Mouse (Mus musculus) CH12.LX (cell line): ENCODE measurements around the gene Vps45. TPM values are rescaled to one million over a fixed set of nuclear protein-coding genes. Genes with fewer than 3 reads are reported as not detected.

Source experiments
- DNase-seq: peaks from one replicate; pipeline ENCODE4 v3.0.0-alpha.2; 2013; ENCODE audit errors: extremely low read depth
- H3K27ac ChIP-seq: 2 replicates; pipeline ENCODE4 v1.5.1; 2012; ENCODE audit warnings: low read depth, mild to moderate bottlenecking, control low read depth, moderate library complexity; ENCODE audit not compliant: insufficient read depth
- H3K27me3 ChIP-seq: replicated peaks from 2 replicates; pipeline ENCODE3; 2012; ENCODE audit warnings: inconsistent platforms
- H3K36me3 ChIP-seq, 2 experiments: replicated peaks in 1 of 2; 2 replicates each; pipeline versions ENCODE3 to v1.6.1; 2012; ENCODE audit warnings: inconsistent platforms in 1 of 2, low read length in 1 of 2, mild to moderate bottlenecking in 1 of 2, mixed read lengths in 1 of 2, moderate library complexity in 1 of 2; ENCODE audit not compliant: control insufficient read depth in 1 of 2, insufficient read depth in 1 of 2
- H3K4me1 ChIP-seq, 2 experiments: 2 replicates each; pipeline ENCODE4 v1.6.1; 2012; ENCODE audit warnings: inconsistent platforms in 1 of 2, moderate library complexity in 1 of 2; ENCODE audit not compliant: insufficient read depth in 2 of 2, control insufficient read depth in 1 of 2
- H3K4me2 ChIP-seq: 2 replicates; pipeline ENCODE4 v1.6.1; 2012; ENCODE audit warnings: low read depth, mild to moderate bottlenecking, control low read depth; ENCODE audit not compliant: poor library complexity, insufficient read depth, severe bottlenecking
- H3K4me3 ChIP-seq, 3 experiments: fragments of 150-350 bp in 1 of 3; sonication (generic) in 1 of 3; replicated peaks in 1 of 3; 2 replicates each; pipeline versions ENCODE3 to v1.5.1; 2011 to 2012; ENCODE audit warnings: low read depth in 2 of 3, low read length in 2 of 3, mild to moderate bottlenecking in 2 of 3, moderate library complexity in 2 of 3, control low read depth in 1 of 3, improper control_type of control experiment in 1 of 3, inconsistent platforms in 1 of 3, mixed read lengths in 1 of 3; ENCODE audit not compliant: poor library complexity in 1 of 3
- H3K79me2 ChIP-seq: replicated peaks from 2 replicates; pipeline ENCODE4 v1.6.1; 2012; ENCODE audit warnings: mild to moderate bottlenecking, moderate library complexity; ENCODE audit not compliant: control insufficient read depth, poor library complexity, insufficient read depth, severe bottlenecking; ENCODE audit errors: extremely low read depth
- H3K9ac ChIP-seq: 2 replicates; pipeline ENCODE4 v1.6.1; 2012; ENCODE audit warnings: low read depth, mild to moderate bottlenecking, control low read depth, moderate library complexity; ENCODE audit not compliant: insufficient read depth
- H3K9me3 ChIP-seq: replicated peaks from 2 replicates; pipeline ENCODE3; 2012; ENCODE audit warnings: low read length, inconsistent platforms, mixed read lengths
- BHLHE40 ChIP-seq: IDR thresholded peaks from 2 replicates; pipeline ENCODE4 v1.6.1; 2011; ENCODE audit warnings: mild to moderate bottlenecking, low read depth, low read length, improper control_type of control experiment
- CHD1 ChIP-seq: IDR thresholded peaks from 2 replicates; pipeline ENCODE4 v1.6.1; 2012; ENCODE audit warnings: low read depth, low read length, improper control_type of control experiment, inconsistent platforms
- CHD2 ChIP-seq: IDR thresholded peaks from 2 replicates; pipeline ENCODE4 v1.6.1; 2011; ENCODE audit warnings: low read length, improper control_type of control experiment
- CTCF ChIP-seq, 2 experiments: IDR thresholded peaks in 1 of 2; conservative IDR thresholded peaks in 1 of 2; 2 replicates each; pipeline ENCODE4 v1.5.1; 2011 to 2012; ENCODE audit warnings: low read depth in 2 of 2, low read length in 2 of 2, improper control_type of control experiment in 1 of 2, inconsistent platforms in 1 of 2, mild to moderate bottlenecking in 1 of 2, moderate library complexity in 1 of 2
- E2F4 ChIP-seq: IDR thresholded peaks from 2 replicates; pipeline ENCODE4 v1.6.1; 2011; ENCODE audit warnings: low read depth, low read length, improper control_type of control experiment; ENCODE audit not compliant: insufficient replicate concordance
- ELF1 ChIP-seq: IDR thresholded peaks from 2 replicates; pipeline ENCODE4 v1.6.1; 2014; ENCODE audit warnings: low read depth, mild to moderate bottlenecking, inconsistent platforms, low read length, improper control_type of control experiment
- EP300 ChIP-seq: IDR thresholded peaks from 2 replicates; pipeline ENCODE4 v1.6.1; 2011; ENCODE audit warnings: low read length, improper control_type of control experiment
- ETS1 ChIP-seq: conservative IDR thresholded peaks from 2 replicates; pipeline ENCODE4 v1.6.1; 2012; ENCODE audit warnings: low read depth, mild to moderate bottlenecking, inconsistent platforms, low read length, improper control_type of control experiment, moderate library complexity
- GABPA ChIP-seq: IDR thresholded peaks from 2 replicates; pipeline ENCODE4 v1.6.1; 2012; ENCODE audit warnings: low read depth, low read length, improper control_type of control experiment, inconsistent platforms; ENCODE audit not compliant: insufficient replicate concordance
- HCFC1 ChIP-seq: IDR thresholded peaks from 2 replicates; pipeline ENCODE4 v1.6.1; 2012; ENCODE audit warnings: low read depth, mild to moderate bottlenecking, inconsistent platforms, low read length, improper control_type of control experiment
- IRF4 ChIP-seq: IDR thresholded peaks from 2 replicates; pipeline ENCODE4 v1.6.1; 2014; ENCODE audit warnings: low read depth, mild to moderate bottlenecking, inconsistent platforms, low read length, improper control_type of control experiment
- JUND ChIP-seq: conservative IDR thresholded peaks from 2 replicates; pipeline ENCODE4 v1.6.1; 2011; ENCODE audit warnings: low read depth, low read length, improper control_type of control experiment
- KAT2A ChIP-seq: IDR thresholded peaks from 2 replicates; pipeline ENCODE4 v1.6.1; 2012; ENCODE audit warnings: low read length, improper control_type of control experiment, inconsistent platforms; ENCODE audit not compliant: insufficient replicate concordance
- MAFK ChIP-seq: IDR thresholded peaks from 2 replicates; pipeline ENCODE4 v1.6.1; 2011; ENCODE audit warnings: low read length, improper control_type of control experiment; ENCODE audit not compliant: insufficient replicate concordance
- MAX ChIP-seq: IDR thresholded peaks from 2 replicates; pipeline ENCODE4 v1.6.1; 2011; ENCODE audit warnings: low read length, improper control_type of control experiment
- MAZ ChIP-seq: IDR thresholded peaks from 2 replicates; pipeline ENCODE4 v1.6.1; 2012; ENCODE audit warnings: low read depth, mild to moderate bottlenecking, inconsistent platforms, low read length, improper control_type of control experiment, moderate library complexity
- MEF2A ChIP-seq: IDR thresholded peaks from 2 replicates; pipeline ENCODE4 v1.6.1; 2014; ENCODE audit warnings: low read depth, mild to moderate bottlenecking, inconsistent platforms, low read length, improper control_type of control experiment, borderline replicate concordance
- MYC ChIP-seq: IDR thresholded peaks from 2 replicates; pipeline ENCODE4 v1.6.1; 2011; ENCODE audit warnings: low read depth, mild to moderate bottlenecking, improper control_type of control experiment, low read length
- NRF1 ChIP-seq: IDR thresholded peaks from 2 replicates; pipeline ENCODE4 v1.6.1; 2014; ENCODE audit warnings: low read depth, mild to moderate bottlenecking, inconsistent platforms, low read length, improper control_type of control experiment, moderate library complexity
- POLR2A ChIP-seq: IDR thresholded peaks from 2 replicates; pipeline ENCODE4 v1.6.1; 2011; ENCODE audit warnings: low read depth, mild to moderate bottlenecking, improper control_type of control experiment, low read length
- RCOR1 ChIP-seq: conservative IDR thresholded peaks from 2 replicates; pipeline ENCODE4 v1.6.1; 2012; ENCODE audit warnings: low read depth, mild to moderate bottlenecking, inconsistent platforms, low read length, improper control_type of control experiment
- SIN3A ChIP-seq: IDR thresholded peaks from 2 replicates; pipeline ENCODE4 v1.6.1; 2012; ENCODE audit warnings: low read length, improper control_type of control experiment, inconsistent platforms
- TBP ChIP-seq: conservative IDR thresholded peaks from 2 replicates; pipeline ENCODE4 v1.6.1; 2011; ENCODE audit warnings: low read depth, low read length, improper control_type of control experiment
- TCF12 ChIP-seq: IDR thresholded peaks from 2 replicates; pipeline ENCODE4 v1.6.1; 2014; ENCODE audit warnings: low read depth, mild to moderate bottlenecking, inconsistent platforms, low read length, improper control_type of control experiment
- UBTF ChIP-seq: IDR thresholded peaks from 2 replicates; pipeline ENCODE4 v1.6.1; 2012; ENCODE audit warnings: low read depth, mild to moderate bottlenecking, inconsistent platforms, low read length, improper control_type of control experiment, moderate library complexity
- USF2 ChIP-seq: conservative IDR thresholded peaks from 2 replicates; pipeline ENCODE4 v1.6.1; 2011; ENCODE audit warnings: low read depth, low read length, improper control_type of control experiment
- ZC3H11A ChIP-seq: IDR thresholded peaks from 2 replicates; pipeline ENCODE4 v1.6.1; 2012; ENCODE audit warnings: low read depth, mild to moderate bottlenecking, inconsistent platforms, low read length, improper control_type of control experiment
- ZMIZ1 ChIP-seq: IDR thresholded peaks from 2 replicates; pipeline ENCODE4 v1.6.1; 2012; ENCODE audit warnings: low read depth, mild to moderate bottlenecking, inconsistent platforms, low read length, improper control_type of control experiment
- ZNF384 ChIP-seq: IDR thresholded peaks from 2 replicates; pipeline ENCODE4 v1.6.1; 2012; ENCODE audit warnings: low read depth, low read length, improper control_type of control experiment, inconsistent platforms
- dilution Hi-C: fragments of 300-500 bp; cut with MboI; formaldehyde crosslinking; loops from 2 replicates; pipeline ENCODE4 v1.14.3; 2020; ENCODE audit warnings: low sequenced_read_pairs; ENCODE audit not compliant: extremely low pct_unique_long_range_greater_than_20kb, extremely low pct_ligation_motif_present
- in situ Hi-C: fragments of 300-500 bp; cut with MboI; formaldehyde crosslinking; loops from 3 replicates; pipeline ENCODE4 v1.14.3; 2019; ENCODE audit warnings: low sequenced_read_pairs, low pct_ligation_motif_present, low pct_unique_long_range_greater_than_20kb, mixed read lengths
- polyA plus RNA-seq: library from polyadenylated mRNA; unstranded; fragments of >175 nt; gene quantifications from 2 replicates; pipeline ENCODE4 v1.2.1, GENCODE M21; 2012; ENCODE audit warnings: low read depth; ENCODE audit not compliant: insufficient read length
- total RNA-seq, 2 experiments: library from RNA; depleted of rRNA; stranded (reverse); fragments of 300-350 nt in 1 of 2; fragments of >200 nt in 1 of 2; gene quantifications; 2 replicates each; pipeline ENCODE4 v1.2.3; 2012 to 2014

Vps45 gene
- total and polyA plus RNA-seq, 3 experiments = 16.2 to 20.8 (median 16.8) TPM

GRCm38 (mm10) chr3:96105232-96105747, 47.0 kb upstream of the Vps45 start:
- Histone ChIP-seq H3K4me2 (peak overlapping the region; percentile 99), H3K9me3 (no peaks in the 10 kb centered on the region), H3K4me1 (peaks cover 12 to 51% of the 10 kb centered on the region in 2 experiments), H3K27me3 (no peaks in the 10 kb centered on the region), H3K27ac (peak overlapping the region; percentile 47; the same call in 1 of the 2 replicates), H3K36me3 (peaks cover 0 to 20% of the 10 kb centered on the region in 2 experiments), H3K9ac (peak overlapping the region; percentile 61), H3K4me3 (peak overlapping the region; percentile 81 to 88 (median 86)), H3K79me2 (peaks cover 24% of the 10 kb centered on the region)
- TF ChIP-seq KAT2A (no peak), GABPA (no peak), ZC3H11A (no peak), TBP (0 out of 2 replicates have a peak, but pooled peaks have one; percentile 43), CHD2 (peak; percentile 9; the same call in 1 of the 2 replicates), TCF12 (0 out of 2 replicates have a peak, but pooled peaks have one; percentile 37), ZMIZ1 (no peak), IRF4 (peak; percentile 44; the same call in 1 of the 2 replicates), ETS1 (peak; percentile 37), BHLHE40 (peak; percentile 45; the same call in 1 of the 2 replicates), MAX (0 out of 2 replicates have a peak, but pooled peaks have one; percentile 63), ZNF384 (peak; percentile 74), POLR2A (peak; percentile 44), MYC (peak; percentile 77), SIN3A (peak; percentile 30; the same call in 1 of the 2 replicates), EP300 (peak; percentile 59; the same call in 1 of the 2 replicates), RCOR1 (no peak), MEF2A (peak; percentile 63; the same call in 1 of the 2 replicates)
- DNase-seq = peak; percentile 90
- dilution Hi-C loops (no loop called here), in situ Hi-C loops (no loop called here)

GRCm38 (mm10) chr3:96104261-96105065, 46.2 kb upstream of the Vps45 start, which contains the start of gene Otud7b:
Gene Otud7b (plus strand): TSS chr3:96104527.
- H3K4me1 ChIP-seq = peaks cover 15 to 59% of the 10 kb centered on the region in 2 experiments
- H3K36me3 ChIP-seq = peaks cover 0 to 16% of the 10 kb centered on the region in 2 experiments
- H3K27ac ChIP-seq = peak within 1 kb of the TSS; percentile 47
- H3K27me3 ChIP-seq = no peaks in the 10 kb centered on the region
- H3K79me2 ChIP-seq = peaks cover 24% of the 10 kb centered on the region
- peak within 1 kb of the TSS; percentile 81 to 88 (median 86) for H3K4me3 ChIP-seq
- H3K9me3 ChIP-seq = no peaks in the 10 kb centered on the region
- H3K4me2 ChIP-seq = peak within 1 kb of the TSS; percentile 99
- DNase-seq = peak; percentile 70
- dilution Hi-C loops (no loop called here), in situ Hi-C loops (no loop called here)
- H3K9ac ChIP-seq = peak within 1 kb of the TSS; percentile 83
- no peak for TF ChIP-seq USF2
- no peak for TF ChIP-seq JUND
- TF ChIP-seq MAZ = peak; percentile 70; the same call in 1 of the 2 replicates
- TF ChIP-seq SIN3A = peak; percentile 70; the same call in 1 of the 2 replicates
- peak; percentile 53; the same call in 1 of the 2 replicates for TF ChIP-seq CHD2
- no peak for TF ChIP-seq RCOR1
- 0 out of 2 replicates have a peak, but pooled peaks have one; percentile 19 for TF ChIP-seq NRF1
- no peak for TF ChIP-seq ZNF384
- TF ChIP-seq UBTF = peak; percentile 97
- no peak for TF ChIP-seq GABPA
- TF ChIP-seq ETS1 = no peak
- TF ChIP-seq E2F4 = no peak
- no peak for TF ChIP-seq CHD1
- TF ChIP-seq ELF1 = peak; percentile 75
- TF ChIP-seq EP300 = no peak
- TF ChIP-seq POLR2A = peak; percentile 74
- no peak for TF ChIP-seq CTCF (conservative IDR thresholded peaks at IDR 0.05 in 1 of 2, IDR thresholded peaks at IDR 0.05 in 1 of 2; ENCODE audit: low read depth in 2 of 2, low read length in 2 of 2)
- peak; percentile 76 for TF ChIP-seq HCFC1
- no peak for TF ChIP-seq MAFK
